Mouse (Mus musculus) stomach, embryonic 15.5 days (tissue): ENCODE measurements around the gene Zkscan4. TPM values are rescaled to one million over a fixed set of nuclear protein-coding genes. Genes with fewer than 3 reads are reported as not detected.
A peak's percentile ranks its signal among the peaks of the same experiment; 100 is the strongest.
"Not testable (repeated sequence)": the region's sequence is repeated elsewhere in the genome, so short reads cannot be mapped to it uniquely, and the experiment has no call there.

Source experiments
- ATAC-seq: fragments of 200-750 bp; cut with Nextera tagmentation; 2 replicates; pipeline ENCODE4 v1.8.0; 2017; ENCODE audit warnings: low read depth, moderate number of reproducible peaks, moderate TSS enrichment; ENCODE audit not compliant: insufficient read depth, low FRiP score
- H3K27ac ChIP-seq: fragments of 300-500 bp; sonication (generic); 2 replicates; pipeline ENCODE4 v1.5.1; 2015; ENCODE audit warnings: mild to moderate bottlenecking, inconsistent platforms
- H3K27me3 ChIP-seq: fragments of 300-500 bp; sonication (generic); replicated peaks from 2 replicates; pipeline ENCODE4 v1.6.1; 2015; ENCODE audit warnings: inconsistent platforms
- H3K36me3 ChIP-seq: fragments of 300-500 bp; sonication (generic); 2 replicates; pipeline ENCODE4 v1.6.1; 2015; ENCODE audit warnings: inconsistent platforms
- H3K4me1 ChIP-seq: fragments of 300-500 bp; sonication (generic); 2 replicates; pipeline ENCODE4 v1.6.1; 2015; ENCODE audit warnings: inconsistent platforms
- H3K4me2 ChIP-seq: fragments of 300-500 bp; sonication (generic); 2 replicates; pipeline ENCODE4 v1.6.1; 2015; ENCODE audit warnings: mild to moderate bottlenecking, inconsistent platforms
- H3K4me3 ChIP-seq: fragments of 300-500 bp; sonication (generic); replicated peaks from 2 replicates; pipeline ENCODE4 v1.5.1; 2015; ENCODE audit warnings: inconsistent platforms
- H3K9ac ChIP-seq: fragments of 300-500 bp; sonication (generic); 2 replicates; pipeline ENCODE4 v1.6.1; 2015; ENCODE audit warnings: inconsistent platforms
- H3K9me3 ChIP-seq: fragments of 300-500 bp; sonication (generic); 2 replicates; pipeline ENCODE4 v1.6.1; 2016; ENCODE audit warnings: inconsistent platforms
- WGBS: fragments of 180-500 bp; shearing (Covaris S2); methylation state at CpG from one replicate; pipeline ENCODE4 v1.1.7; 2015; 5-methylcytosine and 5-hydroxymethylcytosine counted together
- polyA plus RNA-seq: library from polyadenylated mRNA; unstranded; fragments of >200 nt; fragmentation: Nextera tagmentation; extraction: Ambion mirVana; gene quantifications from 2 replicates; pipeline ENCODE4 v1.2.1, GENCODE M21; 2015

Zkscan4 gene
- polyA plus RNA-seq, 1 experiment from 2014 or later = 2.9 TPM

DNA sequence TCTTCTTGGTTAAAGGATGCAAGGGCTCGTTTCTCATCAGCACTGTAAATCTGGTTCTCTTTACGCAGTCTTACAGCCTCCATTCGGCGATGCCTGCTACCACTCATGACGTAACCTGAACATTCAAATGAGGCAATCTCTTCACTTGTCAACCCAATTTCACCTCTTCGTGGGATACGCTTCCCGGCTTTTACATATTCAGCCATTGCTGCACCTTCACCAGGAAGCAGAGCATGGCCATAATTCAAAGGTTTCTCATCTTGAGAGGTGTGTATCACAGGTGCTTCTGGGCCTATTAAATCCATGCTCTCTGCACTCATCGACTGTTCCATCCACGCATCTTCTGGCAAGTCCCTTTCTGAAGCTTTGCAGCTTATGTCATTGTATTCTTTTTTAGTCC, 11.4 kb upstream of the Zkscan4 start:
- WGBS = 82% methylated on average over 10 of the region's 10 CpGs
- H3K4me1 ChIP-seq = no peaks in the 10 kb centered on the region
- ATAC-seq = no peak
- H3K27me3 ChIP-seq = 0 out of 2 replicates have a peak, but pooled peaks cover 3% of the 10 kb centered on the region
- H3K4me3 ChIP-seq = no peak overlapping the region
- H3K36me3 ChIP-seq = no peaks in the 10 kb centered on the region
- no peak overlapping the region for H3K4me2 ChIP-seq
- H3K27ac ChIP-seq = no peak overlapping the region
- no peaks in the 10 kb centered on the region for H3K9me3 ChIP-seq
- H3K9ac ChIP-seq = no peak overlapping the region

DNA sequence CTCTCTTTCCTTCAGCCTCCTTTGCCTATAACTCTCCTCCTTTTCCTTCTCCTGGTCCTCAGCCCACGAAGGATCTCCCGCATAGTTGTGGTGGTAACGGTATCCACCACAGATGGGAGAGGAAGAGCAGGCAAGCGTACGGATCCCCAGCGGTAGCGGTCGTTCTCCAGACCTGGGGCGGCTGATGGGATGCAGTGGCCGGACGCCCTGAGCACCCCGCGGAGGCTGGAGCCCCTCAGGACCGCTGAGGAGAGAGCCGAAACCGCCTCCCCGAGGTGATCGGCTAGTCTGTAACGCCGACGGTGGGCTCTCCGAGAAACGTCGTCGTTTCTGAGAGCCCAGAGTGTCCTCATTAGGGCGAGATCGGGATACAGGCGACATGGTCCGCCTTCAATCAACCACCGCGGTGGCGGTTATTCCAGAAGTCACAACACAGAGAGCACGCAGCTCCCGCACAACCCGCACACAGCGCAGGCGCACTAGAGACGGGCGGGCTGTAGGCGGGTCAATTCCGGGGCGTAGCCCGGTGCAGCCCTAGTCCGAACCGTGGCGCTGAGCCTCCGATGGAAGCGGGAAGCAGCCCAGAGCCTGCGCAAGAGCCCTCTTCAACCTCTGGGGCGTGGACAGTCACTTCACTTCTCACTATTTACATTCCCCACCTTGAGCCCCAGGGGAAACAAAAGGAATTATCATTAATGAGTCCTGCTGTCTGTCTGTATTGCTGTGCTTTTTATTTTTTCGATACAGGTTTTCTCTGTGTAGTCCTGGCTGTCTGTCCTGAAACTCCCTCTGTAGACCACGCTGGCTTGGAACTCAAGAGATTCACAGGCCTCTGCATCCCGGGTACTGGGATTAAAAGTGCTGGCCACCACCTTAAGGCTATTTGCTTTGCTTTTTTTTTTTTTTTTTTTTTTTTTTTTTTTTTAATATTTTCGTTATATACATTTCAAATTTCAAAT, 10.4 kb upstream of the Zkscan4 start, which contains the start of gene Nkapl:
Gene Nkapl, minus strand, starts transcription at position 449 of the 959 bp plus-strand sequence.
- Histone ChIP-seq H3K27me3 (0 out of 2 replicates have a peak, but pooled peaks cover 3% of the 10 kb centered on the region), H3K27ac (peak within 1 kb of the TSS; percentile 38; the same call in 1 of the 2 replicates), H3K4me2 (peak within 1 kb of the TSS; percentile 96), H3K36me3 (no peaks in the 10 kb centered on the region), H3K9me3 (no peaks in the 10 kb centered on the region), H3K9ac (peak within 1 kb of the TSS; percentile 60), H3K4me1 (no peaks in the 10 kb centered on the region), H3K4me3 (peak within 1 kb of the TSS; percentile 66)
- peak; percentile 100 for ATAC-seq
- WGBS = under 1% methylated on average over 53 of the region's 54 CpGs

DNA sequence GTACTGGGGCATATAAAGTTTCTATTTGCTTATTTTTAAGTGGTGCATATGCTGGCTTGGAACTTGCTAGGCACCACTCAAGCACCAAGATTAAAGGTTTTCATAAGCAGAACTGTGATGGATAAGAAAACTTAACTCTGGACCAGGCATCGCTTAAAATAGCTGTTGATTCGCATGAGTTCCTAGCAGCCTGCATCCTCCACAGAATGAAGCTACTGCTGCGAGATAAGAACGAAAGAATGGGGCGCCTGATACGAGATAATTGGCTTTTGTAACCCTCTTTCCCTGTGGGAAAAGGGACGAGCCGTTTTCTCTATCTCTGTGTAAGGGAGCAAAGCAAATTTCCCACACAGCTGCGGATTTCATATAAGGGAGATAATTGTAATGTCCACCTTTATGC, 9.6 kb upstream of the Zkscan4 start:
- H3K4me2 ChIP-seq = peak overlapping the region; percentile 96; the same call in 1 of the 2 replicates
- H3K4me1 ChIP-seq = no peaks in the 10 kb centered on the region
- WGBS = 32% methylated on average over 9 of the region's 9 CpGs
- H3K9ac ChIP-seq = no peak overlapping the region
- H3K4me3 ChIP-seq = peak overlapping the region; percentile 66; the same call in 1 of the 2 replicates
- 0 out of 2 replicates have a peak, but pooled peaks cover 3% of the 10 kb centered on the region for H3K27me3 ChIP-seq
- no peak for ATAC-seq
- H3K27ac ChIP-seq = no peak overlapping the region
- no peaks in the 10 kb centered on the region for H3K9me3 ChIP-seq
- H3K36me3 ChIP-seq = no peaks in the 10 kb centered on the region

DNA sequence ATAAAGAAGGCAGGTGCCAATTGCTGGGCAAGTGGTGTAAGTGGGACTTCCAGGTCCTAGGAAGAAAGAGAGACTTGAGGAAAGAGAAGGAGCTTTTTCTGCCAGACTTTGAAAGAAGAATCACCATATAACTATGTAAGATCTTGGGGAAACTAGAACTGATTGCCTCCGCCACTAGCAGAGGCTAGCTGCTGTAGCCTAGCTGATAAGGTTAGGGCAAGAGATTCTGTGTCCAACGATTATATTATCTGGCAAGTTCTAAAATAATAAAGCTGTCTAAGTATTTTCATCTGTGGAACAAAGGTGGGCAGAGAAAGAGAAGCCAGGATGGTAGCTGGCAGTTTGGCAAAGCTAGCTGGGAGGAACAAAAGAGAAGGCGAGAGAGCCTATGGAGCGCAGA, 6.3 kb upstream of the Zkscan4 start:
- no peak overlapping the region for H3K27ac ChIP-seq
- no peak for ATAC-seq
- no peaks in the 10 kb centered on the region for H3K36me3 ChIP-seq
- H3K4me1 ChIP-seq = no peaks in the 10 kb centered on the region
- H3K9ac ChIP-seq = no peak overlapping the region
- H3K4me3 ChIP-seq = no peak overlapping the region
- 0 out of 2 replicates have a peak, but pooled peaks cover 3% of the 10 kb centered on the region for H3K27me3 ChIP-seq
- WGBS = 32% methylated on average over 4 of the region's 4 CpGs
- H3K4me2 ChIP-seq = no peak overlapping the region
- H3K9me3 ChIP-seq = no peaks in the 10 kb centered on the region

- H3K4me3 ChIP-seq = no peak overlapping the region
- WGBS = 84% methylated on average over 1 of the region's 1 CpGs
- no peak overlapping the region for H3K27ac ChIP-seq
- H3K9me3 ChIP-seq = no peaks in the 10 kb centered on the region
- no peak overlapping the region for H3K9ac ChIP-seq
- H3K27me3 ChIP-seq = no peaks in the 10 kb centered on the region
- ATAC-seq = no peak
- H3K4me2 ChIP-seq = no peak overlapping the region
- H3K4me1 ChIP-seq = no peaks in the 10 kb centered on the region
- no peaks in the 10 kb centered on the region for H3K36me3 ChIP-seq
Measured at GRCm38 (mm10) chr13:21486881-21487280, 8.2 kb downstream of the Zkscan4 start.

DNA sequence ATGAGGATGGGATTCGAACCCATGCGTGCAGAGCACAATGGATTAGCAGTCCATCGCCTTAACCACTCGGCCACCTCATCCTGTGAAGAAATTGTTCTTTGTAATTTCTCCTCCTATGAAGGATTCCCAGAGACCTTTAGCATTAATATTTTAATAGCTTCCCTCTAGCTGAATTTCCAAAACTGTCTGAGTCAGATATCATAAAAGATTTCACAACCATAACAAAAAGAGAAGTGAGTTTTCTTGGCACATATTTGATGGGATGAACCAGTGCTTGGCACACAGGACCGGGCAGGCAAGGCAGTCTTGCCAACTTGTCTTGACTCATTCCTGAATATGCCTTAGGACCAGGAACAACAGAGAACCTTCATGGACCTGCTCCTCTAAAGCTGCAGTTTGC, 14.1 kb downstream of the Zkscan4 start:
- no peak for ATAC-seq
- WGBS = 89% methylated on average over 5 of the region's 5 CpGs

GRCm38 (mm10) chr13:21495080-21495479, 16.4 kb downstream of the Zkscan4 start, which contains the start of gene AK157302:
Gene AK157302 (plus strand): TSS chr13:21495223.
- no peaks in the 10 kb centered on the region for H3K9me3 ChIP-seq
- H3K9ac ChIP-seq = no peak within 1 kb of the TSS
- no peaks in the 10 kb centered on the region for H3K4me1 ChIP-seq
- no peak within 1 kb of the TSS for H3K4me2 ChIP-seq
- no peaks in the 10 kb centered on the region for H3K36me3 ChIP-seq
- ATAC-seq = no peak
- H3K27me3 ChIP-seq = no peaks in the 10 kb centered on the region
- no peak within 1 kb of the TSS for H3K27ac ChIP-seq
- WGBS = 89% methylated on average over 21 of the region's 21 CpGs
- H3K4me3 ChIP-seq = no peak within 1 kb of the TSS

More for the DNA sequence above, 14.1 kb downstream of the Zkscan4 start:
- Histone ChIP-seq H3K9ac (no peak overlapping the region), H3K27ac (no peak overlapping the region), H3K4me3 (no peak overlapping the region), H3K4me2 (no peak overlapping the region), H3K9me3 (no peaks in the 10 kb centered on the region), H3K27me3 (no peaks in the 10 kb centered on the region), H3K4me1 (no peaks in the 10 kb centered on the region), H3K36me3 (no peaks in the 10 kb centered on the region)

DNA sequence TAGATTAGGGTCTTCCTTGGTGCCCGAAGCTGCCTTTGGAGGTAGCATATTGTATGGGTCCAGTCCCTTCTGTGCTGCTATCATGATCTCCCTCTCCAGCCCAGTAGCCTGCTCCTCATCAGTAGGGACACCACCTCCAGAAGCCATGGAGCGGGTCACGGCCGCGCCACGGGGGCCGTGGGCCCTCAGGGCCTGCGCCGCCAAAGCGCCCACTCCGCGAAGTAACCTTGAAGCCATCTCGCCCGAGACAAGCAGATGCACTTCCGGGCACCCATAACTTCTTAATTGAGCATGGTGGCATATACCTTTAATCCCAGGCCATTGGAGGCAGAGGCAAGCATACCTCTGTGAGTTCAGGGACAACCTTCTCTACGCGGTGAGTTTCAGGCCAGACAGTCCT, 22.5 kb downstream of the Zkscan4 start, which contains the start of gene Gm11273:
Gene Gm11273, minus strand, starts transcription at position 237 of the 400 bp plus-strand sequence.
- not testable (repeated sequence) for H3K4me3 ChIP-seq, H3K27ac ChIP-seq, H3K4me2 ChIP-seq, H3K9ac ChIP-seq, H3K9me3 ChIP-seq, H3K27me3 ChIP-seq, ATAC-seq, H3K36me3 ChIP-seq, H3K4me1 ChIP-seq
- WGBS = 91% methylated on average over 17 of the region's 17 CpGs

DNA sequence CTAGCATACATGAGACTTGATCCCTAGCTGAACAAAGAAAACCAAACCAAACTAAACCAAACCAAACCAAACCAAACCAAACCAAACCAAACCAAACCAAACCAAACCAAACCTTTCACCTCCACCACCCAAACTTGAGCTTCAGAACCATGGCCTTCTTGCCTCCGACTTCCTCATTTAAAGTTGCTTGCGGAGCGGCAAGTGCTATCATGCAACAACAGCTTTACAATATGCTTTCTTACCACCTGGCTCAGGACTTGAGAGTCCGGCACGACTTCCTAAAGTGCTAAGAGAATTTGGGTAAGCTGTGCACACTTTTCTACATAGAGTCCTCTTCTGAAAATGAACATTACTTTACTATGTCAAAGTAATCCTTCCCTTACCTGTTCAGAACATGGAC, 23.6 kb downstream of the Zkscan4 start:
- Histone ChIP-seq H3K9ac (no peak overlapping the region), H3K27me3 (no peaks in the 10 kb centered on the region), H3K4me3 (no peak overlapping the region), H3K4me2 (no peak overlapping the region), H3K9me3 (no peaks in the 10 kb centered on the region), H3K4me1 (peaks cover 4% of the 10 kb centered on the region; the same call in 1 of the 2 replicates), H3K27ac (no peak overlapping the region), H3K36me3 (no peaks in the 10 kb centered on the region)
- 93% methylated on average over 5 of the region's 5 CpGs for WGBS
- no peak for ATAC-seq

- H3K9ac ChIP-seq = peak overlapping the region; percentile 30; the same call in 1 of the 2 replicates
- H3K27me3 ChIP-seq = no peaks in the 10 kb centered on the region
- no peaks in the 10 kb centered on the region for H3K36me3 ChIP-seq
- H3K4me3 ChIP-seq = peak overlapping the region; percentile 61
- peaks cover 4% of the 10 kb centered on the region; the same call in 1 of the 2 replicates for H3K4me1 ChIP-seq
- peak; percentile 98 for ATAC-seq
- H3K27ac ChIP-seq = peak overlapping the region; percentile 87
- H3K4me2 ChIP-seq = peak overlapping the region; percentile 56
- 0% methylated on average over 21 of the region's 21 CpGs for WGBS
- H3K9me3 ChIP-seq = no peaks in the 10 kb centered on the region
Measured at GRCm38 (mm10) chr13:21506221-21506649, 27.5 kb downstream of the Zkscan4 start.

DNA sequence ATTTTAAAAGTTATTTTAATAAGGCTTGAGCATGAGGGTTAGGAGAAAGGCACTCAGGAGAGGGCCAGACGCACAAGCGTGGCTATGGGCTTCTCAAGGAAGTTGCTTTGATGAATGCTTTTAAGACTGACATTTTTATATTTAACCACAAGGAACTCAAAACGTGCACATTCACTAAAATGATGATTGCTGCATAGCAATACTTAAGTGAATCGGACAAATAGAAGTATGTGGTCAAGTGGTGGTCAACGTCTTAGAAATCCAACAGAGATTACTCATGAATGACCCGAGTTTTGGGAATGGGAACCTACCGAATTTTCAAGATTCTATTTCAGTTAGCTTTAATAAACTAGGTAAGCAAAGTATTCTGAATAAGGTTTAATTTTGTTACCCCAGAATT, 51.4 kb downstream of the Zkscan4 start:
- Histone ChIP-seq H3K36me3 (peaks cover 7% of the 10 kb centered on the region), H3K9me3 (no peaks in the 10 kb centered on the region), H3K9ac (no peak overlapping the region), H3K27ac (no peak overlapping the region), H3K27me3 (no peaks in the 10 kb centered on the region), H3K4me3 (peak overlapping the region; percentile 25), H3K4me2 (peak overlapping the region; percentile 49), H3K4me1 (no peaks in the 10 kb centered on the region)
- 43% methylated on average over 7 of the region's 7 CpGs for WGBS
- ATAC-seq = no peak

- H3K27ac ChIP-seq = peak within 1 kb of the TSS; percentile 87
- peaks cover 6% of the 10 kb centered on the region; the same call in 1 of the 2 replicates for H3K36me3 ChIP-seq
- H3K4me2 ChIP-seq = peak within 1 kb of the TSS; percentile 65
- H3K9ac ChIP-seq = peak within 1 kb of the TSS; percentile 90
- ATAC-seq = peak; percentile 97
- H3K4me1 ChIP-seq = no peaks in the 10 kb centered on the region
- no peaks in the 10 kb centered on the region for H3K27me3 ChIP-seq
- H3K9me3 ChIP-seq = no peaks in the 10 kb centered on the region
- WGBS = under 1% methylated on average over 39 of the region's 39 CpGs
- peak within 1 kb of the TSS; percentile 62 for H3K4me3 ChIP-seq
Measured at GRCm38 (mm10) chr13:21530781-21531201, 52.1 kb downstream of the Zkscan4 start, which contains the start of gene Zkscan8. Gene Zkscan8 (minus strand): TSS chr13:21531120.
